9 mouse cellular contexts compared by ENCODE assay signal in the genomic region with DNA sequence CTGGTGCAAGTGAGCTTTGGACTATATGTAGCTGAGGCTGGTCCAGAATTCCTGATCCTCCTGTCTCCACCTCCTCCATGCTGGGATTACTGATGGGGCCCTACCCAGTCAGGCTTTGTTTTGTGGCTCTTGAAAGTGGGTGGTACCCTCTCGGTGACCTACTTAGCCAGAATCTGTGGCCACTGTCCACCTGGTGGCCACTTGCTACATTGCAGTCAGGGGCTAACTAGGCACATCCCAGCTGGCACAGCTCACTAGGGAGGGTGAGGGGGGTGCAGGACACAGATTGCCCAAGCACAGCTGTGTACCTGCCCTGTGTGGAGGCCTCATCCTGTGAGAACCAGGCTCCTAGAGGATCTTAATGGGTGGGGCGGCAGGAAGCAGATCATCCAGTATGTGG. TPM values are rescaled to one million over a fixed set of nuclear protein-coding genes. Genes with fewer than 3 reads are reported as not detected.
DNase-seq lines count a peak whose midpoint lies in the region; ATAC-seq lines count a peak whose summit lies in the region.
"Had no signal": no experiment of that assay in that cellular context is flagged by ENCODE, and none has a peak within 500 bp of the region (broad histone marks: within the 10 kb centered on the region; RNA-seq: fewer than 3 reads in every experiment).

No protein-coding gene starts in this region.

- ATAC-seq in hindbrain, embryonic 16.5 days: peak; percentile 48
- peak; percentile 14; the same call in 1 of the 2 replicates for ATAC-seq in liver, embryonic 12.5 days
- peak; percentile 62 for ATAC-seq in monocyte, adult 5-6 weeks (replicated peaks; ENCODE audit: insufficient number of reproducible peaks, low FRiP score, low TSS enrichment, poor library complexity, severe bottlenecking)

- H3K27ac ChIP-seq in hindbrain, embryonic 16.5 days (ENCODE audit: low read depth, low read length): no peak overlapping the region
- no peak overlapping the region for H3K27ac ChIP-seq in liver, embryonic 12.5 days
- H3K27ac ChIP-seq: stomach, embryonic 15.5 days had no signal

- WGBS in hindbrain, embryonic 16.5 days: 39% methylated on average over 2 of the region's 2 CpGs
- WGBS in liver, embryonic 12.5 days (ENCODE audit: insufficient replicate concordance): 34% methylated on average over 2 of the region's 2 CpGs

- H3K4me2 ChIP-seq in hindbrain, embryonic 16.5 days (ENCODE audit: low read length): no peak overlapping the region
- H3K4me2 ChIP-seq in liver, embryonic 12.5 days: no peak overlapping the region
- H3K4me2 ChIP-seq: stomach, embryonic 15.5 days had no signal

- H3K4me3 ChIP-seq in hindbrain, embryonic 16.5 days (ENCODE audit: low read length): no peak overlapping the region
- H3K4me3 ChIP-seq in liver, embryonic 12.5 days: no peak overlapping the region
- H3K4me3 ChIP-seq: stomach, embryonic 15.5 days had no signal

- DNase-seq in A20 (ENCODE audit: low read depth, low spot score): peak; percentile 49
- peak; percentile 97 for DNase-seq in MN1 (ENCODE audit: low spot score)
- peak; percentile 88 for DNase-seq in cerebellum, adult 9-11 months
- peak; percentile 55 to 62 for DNase-seq in gastrocnemius, adult 8-10 months (ENCODE audit: low spot score in 2 of 2)
- no peak for DNase-seq in layer of hippocampus, adult 9-11 months

- no peak overlapping the region for H3K9ac ChIP-seq in hindbrain, embryonic 16.5 days (ENCODE audit: low read depth, low read length)
- no peak overlapping the region for H3K9ac ChIP-seq in liver, embryonic 12.5 days
- H3K9ac ChIP-seq: stomach, embryonic 15.5 days had no signal

- no peaks in the 10 kb centered on the region for H3K27me3 ChIP-seq in hindbrain, embryonic 16.5 days (replicated peaks; ENCODE audit: control insufficient read depth, insufficient read depth, low read length)
- H3K27me3 ChIP-seq in liver, embryonic 12.5 days (replicated peaks): peaks cover 34% of the 10 kb centered on the region
- H3K27me3 ChIP-seq: stomach, embryonic 15.5 days had no signal

- H3K4me1 ChIP-seq in hindbrain, embryonic 16.5 days (ENCODE audit: control insufficient read depth, insufficient read depth, low read depth, low read length): no peaks in the 10 kb centered on the region; the same call in 1 of the 2 replicates
- H3K4me1 ChIP-seq in liver, embryonic 12.5 days: no peaks in the 10 kb centered on the region

- H3K9me3 ChIP-seq in hindbrain, embryonic 16.5 days (ENCODE audit: control insufficient read depth, low read length): no peaks in the 10 kb centered on the region
- no peaks in the 10 kb centered on the region for H3K9me3 ChIP-seq in liver, embryonic 12.5 days (replicated peaks)
- H3K9me3 ChIP-seq: stomach, embryonic 15.5 days had no signal

- H3K36me3 ChIP-seq in hindbrain, embryonic 16.5 days (ENCODE audit: control insufficient read depth, insufficient read depth, low read length): peaks cover 31% of the 10 kb centered on the region
- no peaks in the 10 kb centered on the region for H3K36me3 ChIP-seq in liver, embryonic 12.5 days
- H3K36me3 ChIP-seq: stomach, embryonic 15.5 days had no signal

RNA-seq across cellular contexts. Expression of gene Triobp, which starts 15.4 kb away (rescaled TPM):
- 10 to 100 TPM; 38.3 to 69.6 (median 41.9) TPM for total RNA-seq in gastrocnemius, adult 8-10 months (2022)
- polyA plus RNA-seq in hindbrain, embryonic 16.5 days (2015; fragmentation: Nextera tagmentation; extraction: Ambion mirVana): 36.1 and 40.4 TPM in 2 replicates
- polyA plus RNA-seq in liver, embryonic 12.5 days (2016; fragmentation: Nextera tagmentation; extraction: Ambion mirVana): 21.0 and 26.8 TPM in 2 replicates
- total RNA-seq in monocyte, adult 5-6 weeks (2017): 21.8 to 39.7 TPM (median 29.5 TPM) in 3 replicates

RNA-seq across cellular contexts. Expression of gene Nol12, which starts 28.2 kb away (rescaled TPM):
- total RNA-seq in gastrocnemius, adult 8-10 months (2022): 10 to 100 TPM; 24.0 to 31.2 (median 28.1) TPM
- polyA plus RNA-seq in hindbrain, embryonic 16.5 days (2015; fragmentation: Nextera tagmentation; extraction: Ambion mirVana): 63.6 and 68.1 TPM in 2 replicates
- polyA plus RNA-seq in liver, embryonic 12.5 days (2016; fragmentation: Nextera tagmentation; extraction: Ambion mirVana): 47.9 and 51.6 TPM in 2 replicates
- total RNA-seq in monocyte, adult 5-6 weeks (2017): 8.3 to 18.0 TPM (median 11.6 TPM) in 3 replicates

RNA-seq across cellular contexts. Expression of gene Lgals1, which starts 36.4 kb away (rescaled TPM):
- total RNA-seq in gastrocnemius, adult 8-10 months (2022): 100 to 1,000 TPM; 214 to 406 (median 281) TPM
- 105 and 169 TPM in 2 replicates for polyA plus RNA-seq in hindbrain, embryonic 16.5 days (2015; fragmentation: Nextera tagmentation; extraction: Ambion mirVana)
- 644 and 660 TPM in 2 replicates for polyA plus RNA-seq in liver, embryonic 12.5 days (2016; fragmentation: Nextera tagmentation; extraction: Ambion mirVana)
- total RNA-seq in monocyte, adult 5-6 weeks (2017): 404 to 1,073 TPM (median 510 TPM) in 3 replicates

RNA-seq across cellular contexts. Expression of gene Pdxp, which starts 49.2 kb away (rescaled TPM):
- total RNA-seq in gastrocnemius, adult 8-10 months (2022): 1 to 10 TPM; 1.7 to 2.7 (median 2.1) TPM
- polyA plus RNA-seq in hindbrain, embryonic 16.5 days (2015; fragmentation: Nextera tagmentation; extraction: Ambion mirVana): 94.7 and 96.9 TPM in 2 replicates
- polyA plus RNA-seq in liver, embryonic 12.5 days (2016; fragmentation: Nextera tagmentation; extraction: Ambion mirVana): 17.1 and 17.4 TPM in 2 replicates
- 1.1 to 3.5 TPM in 2 of 3 replicates, not detected in the other for total RNA-seq in monocyte, adult 5-6 weeks (2017)
